Mouse (Mus musculus) hindbrain, embryonic 12.5 days (tissue): ENCODE results near the gene Mcf2l. TPM values are rescaled to one million over a fixed set of nuclear protein-coding genes. Genes with fewer than 3 reads are reported as not detected.
A peak's percentile ranks its signal among the peaks of the same experiment; 100 is the strongest.

ENCODE experiments used
- ATAC-seq: fragments of 200-750 bp; cut with Nextera tagmentation; 2 replicates; pipeline ENCODE4 v1.8.0; 2017; ENCODE audit warnings: moderate TSS enrichment; ENCODE audit not compliant: low FRiP score
- H3K27ac ChIP-seq: fragments of 300-500 bp; sonication (generic); 2 replicates; pipeline ENCODE4 v1.5.1; 2016; ENCODE audit warnings: mild to moderate bottlenecking
- H3K27me3 ChIP-seq: fragments of 300-500 bp; sonication (generic); 2 replicates; pipeline ENCODE4 v1.6.1; 2016; ENCODE audit warnings: mild to moderate bottlenecking
- H3K36me3 ChIP-seq: fragments of 300-500 bp; sonication (generic); 2 replicates; pipeline ENCODE4 v1.6.1; 2016; ENCODE audit warnings: mild to moderate bottlenecking
- H3K4me1 ChIP-seq: fragments of 300-500 bp; sonication (generic); 2 replicates; pipeline ENCODE4 v1.6.1; 2016
- H3K4me2 ChIP-seq: fragments of 300-500 bp; sonication (generic); replicated peaks from 2 replicates; pipeline ENCODE4 v1.6.1; 2016; ENCODE audit warnings: mild to moderate bottlenecking
- H3K4me3 ChIP-seq: fragments of 300-500 bp; sonication (generic); 2 replicates; pipeline ENCODE4 v1.5.1; 2016; ENCODE audit warnings: mild to moderate bottlenecking
- H3K9ac ChIP-seq: fragments of 300-500 bp; sonication (generic); 2 replicates; pipeline ENCODE4 v1.6.1; 2016; ENCODE audit warnings: mild to moderate bottlenecking, moderate library complexity
- H3K9me3 ChIP-seq: fragments of 300-500 bp; sonication (generic); replicated peaks from 2 replicates; pipeline ENCODE4 v1.6.1; 2016; ENCODE audit warnings: mild to moderate bottlenecking
- WGBS: fragments of 180-500 bp; shearing (Covaris S2); methylation state at CpG from one replicate; pipeline ENCODE4 v1.1.7; 2016; 5-methylcytosine and 5-hydroxymethylcytosine counted together
- polyA plus RNA-seq: library from polyadenylated mRNA; unstranded; fragments of >200 nt; fragmentation: Nextera tagmentation; extraction: Ambion mirVana; gene quantifications from 2 replicates; pipeline ENCODE4 v1.2.1, GENCODE M21; 2016

Mcf2l gene
- polyA plus RNA-seq, 1 experiment from 2014 or later, result 98.3 TPM

GRCm38 (mm10) chr8:12961211-12961610 lies 87.6 kb downstream of the Mcf2l start:
- WGBS, result 59% methylated on average over 2 of the region's 2 CpGs
- H3K4me1 ChIP-seq, result peaks cover 43% of the 10 kb centered on the region

GRCm38 (mm10) chr8:12961821-12962534 lies 88.4 kb downstream of the Mcf2l start:
- Histone ChIP-seq H3K27me3 (no peaks in the 10 kb centered on the region), H3K4me1 (peaks cover 35% of the 10 kb centered on the region), H3K9me3 (no peaks in the 10 kb centered on the region), H3K27ac (no peak overlapping the region), H3K9ac (no peak overlapping the region), H3K4me3 (no peak overlapping the region), H3K4me2 (no peak overlapping the region), H3K36me3 (peaks cover 35% of the 10 kb centered on the region)
- ATAC-seq, result no peak
- WGBS, result 68% methylated on average over 8 of the region's 8 CpGs

More at GRCm38 (mm10) chr8:12961211-12961610, 87.6 kb downstream of the Mcf2l start:
- Histone ChIP-seq H3K9ac (no peak overlapping the region), H3K4me2 (no peak overlapping the region), H3K27ac (no peak overlapping the region), H3K9me3 (no peaks in the 10 kb centered on the region), H3K4me3 (no peak overlapping the region), H3K27me3 (no peaks in the 10 kb centered on the region), H3K36me3 (peaks cover 33% of the 10 kb centered on the region)
- ATAC-seq, result no peak

GRCm38 (mm10) chr8:12962541-12963380 lies 89.2 kb downstream of the Mcf2l start:
- Histone ChIP-seq H3K36me3 (peaks cover 34% of the 10 kb centered on the region), H3K9me3 (no peaks in the 10 kb centered on the region), H3K27me3 (no peaks in the 10 kb centered on the region), H3K4me2 (no peak overlapping the region), H3K27ac (peak overlapping the region; percentile 30; the same call in 1 of the 2 replicates), H3K4me1 (peaks cover 27% of the 10 kb centered on the region), H3K4me3 (no peak overlapping the region), H3K9ac (no peak overlapping the region)
- no peak for ATAC-seq
- WGBS, result 63% methylated on average over 13 of the region's 13 CpGs

- ATAC-seq, result no peak
- Histone ChIP-seq H3K9me3 (no peaks in the 10 kb centered on the region), H3K9ac (no peak overlapping the region), H3K4me2 (no peak overlapping the region), H3K36me3 (peaks cover 71% of the 10 kb centered on the region), H3K4me1 (peaks cover 5% of the 10 kb centered on the region; the same call in 1 of the 2 replicates), H3K27me3 (no peaks in the 10 kb centered on the region), H3K27ac (no peak overlapping the region), H3K4me3 (no peak overlapping the region)
- 86% methylated on average over 11 of the region's 11 CpGs for WGBS
Observed at GRCm38 (mm10) chr8:12976290-12976689, 102.7 kb downstream of the Mcf2l start.

GRCm38 (mm10) chr8:12976723-12977122 lies 103.1 kb downstream of the Mcf2l start:
- Histone ChIP-seq H3K4me2 (no peak overlapping the region), H3K27me3 (no peaks in the 10 kb centered on the region), H3K9ac (no peak overlapping the region), H3K4me1 (peaks cover 3% of the 10 kb centered on the region; the same call in 1 of the 2 replicates), H3K27ac (no peak overlapping the region), H3K4me3 (no peak overlapping the region), H3K36me3 (peaks cover 75% of the 10 kb centered on the region), H3K9me3 (no peaks in the 10 kb centered on the region)
- 66% methylated on average over 5 of the region's 5 CpGs for WGBS
- no peak for ATAC-seq

- Histone ChIP-seq H3K9ac (no peak overlapping the region), H3K4me3 (no peak overlapping the region), H3K27me3 (no peaks in the 10 kb centered on the region), H3K27ac (no peak overlapping the region), H3K36me3 (peaks cover 77% of the 10 kb centered on the region), H3K9me3 (no peaks in the 10 kb centered on the region), H3K4me1 (no peaks in the 10 kb centered on the region; the same call in 1 of the 2 replicates), H3K4me2 (no peak overlapping the region)
- ATAC-seq, result no peak
- WGBS, result 76% methylated on average over 12 of the region's 12 CpGs
Observed at GRCm38 (mm10) chr8:12977325-12977724, 103.7 kb downstream of the Mcf2l start.

- H3K9ac ChIP-seq, result no peak overlapping the region
- H3K4me3 ChIP-seq, result no peak overlapping the region
- no peak overlapping the region for H3K27ac ChIP-seq
- WGBS, result 49% methylated on average over 2 of the region's 2 CpGs
- H3K9me3 ChIP-seq, result no peaks in the 10 kb centered on the region
- peaks cover 77% of the 10 kb centered on the region for H3K36me3 ChIP-seq
- peak; percentile 38; the same call in 1 of the 2 replicates for ATAC-seq
- H3K4me2 ChIP-seq, result no peak overlapping the region
- no peaks in the 10 kb centered on the region for H3K27me3 ChIP-seq
- no peaks in the 10 kb centered on the region for H3K4me1 ChIP-seq
Observed at GRCm38 (mm10) chr8:12978308-12978707, 104.7 kb downstream of the Mcf2l start.

- H3K4me3 ChIP-seq, result no peak overlapping the region
- no peaks in the 10 kb centered on the region for H3K4me1 ChIP-seq
- H3K9me3 ChIP-seq, result no peaks in the 10 kb centered on the region
- H3K36me3 ChIP-seq, result peaks cover 74% of the 10 kb centered on the region
- H3K4me2 ChIP-seq, result no peak overlapping the region
- H3K27ac ChIP-seq, result no peak overlapping the region
- H3K9ac ChIP-seq, result no peak overlapping the region
- 21% methylated on average over 5 of the region's 5 CpGs for WGBS
- H3K27me3 ChIP-seq, result no peaks in the 10 kb centered on the region
- ATAC-seq, result peak; percentile 33; the same call in 1 of the 2 replicates
Observed at GRCm38 (mm10) chr8:12978726-12979125, 105.1 kb downstream of the Mcf2l start.

- no peak for ATAC-seq
- Histone ChIP-seq H3K9ac (no peak overlapping the region), H3K9me3 (no peaks in the 10 kb centered on the region), H3K36me3 (peaks cover 65% of the 10 kb centered on the region), H3K27me3 (no peaks in the 10 kb centered on the region), H3K4me3 (no peak overlapping the region), H3K27ac (no peak overlapping the region), H3K4me2 (no peak overlapping the region), H3K4me1 (no peaks in the 10 kb centered on the region)
- 87% methylated on average over 18 of the region's 18 CpGs for WGBS
Observed at GRCm38 (mm10) chr8:12983681-12984467, 110.3 kb downstream of the Mcf2l start.

GRCm38 (mm10) chr8:12984601-12985243 lies 111.1 kb downstream of the Mcf2l start:
- Histone ChIP-seq H3K9me3 (no peaks in the 10 kb centered on the region), H3K27me3 (no peaks in the 10 kb centered on the region), H3K4me1 (no peaks in the 10 kb centered on the region), H3K4me2 (no peak overlapping the region), H3K9ac (no peak overlapping the region), H3K27ac (no peak overlapping the region), H3K36me3 (peaks cover 59% of the 10 kb centered on the region), H3K4me3 (no peak overlapping the region)
- no peak for ATAC-seq
- 90% methylated on average over 17 of the region's 17 CpGs for WGBS

- Histone ChIP-seq H3K9me3 (no peaks in the 10 kb centered on the region), H3K4me3 (no peak overlapping the region), H3K4me1 (no peaks in the 10 kb centered on the region), H3K36me3 (peaks cover 59% of the 10 kb centered on the region), H3K4me2 (no peak overlapping the region), H3K9ac (no peak overlapping the region), H3K27ac (no peak overlapping the region), H3K27me3 (no peaks in the 10 kb centered on the region)
- WGBS, result 84% methylated on average over 13 of the region's 13 CpGs
- ATAC-seq, result no peak
Observed at GRCm38 (mm10) chr8:12985259-12985658, 111.7 kb downstream of the Mcf2l start.
